Mouse (Mus musculus) monocyte, adult 2 months (primary cell): ENCODE results near the gene Rnf145.
A peak's percentile ranks its signal among the peaks of the same experiment; 100 is the strongest.
"Not testable (repeated sequence)": the region's sequence is repeated elsewhere in the genome, so short reads cannot be mapped to it uniquely, and the experiment has no call there.

Experiments used
- DNase-seq, 2 experiments: peaks; one replicate each; pipeline ENCODE4 v3.0.0; 2022; ENCODE audit warnings: low spot score in 2 of 2, low read depth in 1 of 2

Rnf145 gene

DNA sequence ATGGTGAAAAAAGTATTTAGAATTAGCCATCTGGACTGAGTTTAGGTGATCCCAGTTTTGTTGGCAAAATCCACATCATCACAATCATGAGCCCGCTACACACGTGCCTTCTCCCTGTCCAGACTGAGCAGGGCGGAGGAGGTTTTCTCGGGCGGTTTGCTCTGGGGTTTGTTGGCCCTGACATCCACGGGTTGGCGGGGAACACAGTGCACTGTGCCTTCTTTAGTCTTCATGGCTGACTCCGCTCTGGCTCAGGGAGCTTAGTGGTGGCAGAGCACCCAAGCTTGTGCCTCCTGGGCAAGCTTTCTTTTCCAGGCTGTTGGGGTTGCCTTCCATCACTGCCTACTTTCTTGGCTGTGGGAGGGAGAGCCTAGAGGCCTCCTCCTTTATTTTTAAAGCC is 41.6 kb downstream of the Rnf145 start:
- no peak for DNase-seq

DNA sequence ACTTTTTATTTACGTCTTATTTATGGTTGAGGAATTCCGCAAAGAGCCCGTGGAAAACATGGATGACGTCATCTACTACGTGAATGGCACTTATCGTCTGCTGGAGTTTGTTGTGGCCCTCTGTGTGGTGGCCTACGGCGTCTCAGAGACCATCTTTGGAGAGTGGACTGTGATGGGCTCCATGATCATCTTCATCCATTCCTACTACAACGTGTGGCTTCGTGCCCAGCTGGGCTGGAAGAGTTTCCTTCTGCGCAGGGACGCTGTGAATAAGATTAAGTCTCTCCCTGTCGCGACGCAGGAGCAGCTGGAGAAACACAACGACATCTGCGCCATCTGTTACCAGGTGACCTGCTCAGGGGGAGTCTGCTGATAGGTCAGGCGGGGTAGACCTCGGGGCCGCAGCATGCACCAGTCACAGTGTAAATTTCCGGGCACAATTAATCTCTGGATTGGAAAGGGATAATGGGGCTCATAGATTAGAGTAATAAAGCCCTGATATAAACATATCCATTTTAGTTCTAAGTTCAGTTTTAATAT is 42.8 kb downstream of the Rnf145 start:
- no peak for DNase-seq

DNA sequence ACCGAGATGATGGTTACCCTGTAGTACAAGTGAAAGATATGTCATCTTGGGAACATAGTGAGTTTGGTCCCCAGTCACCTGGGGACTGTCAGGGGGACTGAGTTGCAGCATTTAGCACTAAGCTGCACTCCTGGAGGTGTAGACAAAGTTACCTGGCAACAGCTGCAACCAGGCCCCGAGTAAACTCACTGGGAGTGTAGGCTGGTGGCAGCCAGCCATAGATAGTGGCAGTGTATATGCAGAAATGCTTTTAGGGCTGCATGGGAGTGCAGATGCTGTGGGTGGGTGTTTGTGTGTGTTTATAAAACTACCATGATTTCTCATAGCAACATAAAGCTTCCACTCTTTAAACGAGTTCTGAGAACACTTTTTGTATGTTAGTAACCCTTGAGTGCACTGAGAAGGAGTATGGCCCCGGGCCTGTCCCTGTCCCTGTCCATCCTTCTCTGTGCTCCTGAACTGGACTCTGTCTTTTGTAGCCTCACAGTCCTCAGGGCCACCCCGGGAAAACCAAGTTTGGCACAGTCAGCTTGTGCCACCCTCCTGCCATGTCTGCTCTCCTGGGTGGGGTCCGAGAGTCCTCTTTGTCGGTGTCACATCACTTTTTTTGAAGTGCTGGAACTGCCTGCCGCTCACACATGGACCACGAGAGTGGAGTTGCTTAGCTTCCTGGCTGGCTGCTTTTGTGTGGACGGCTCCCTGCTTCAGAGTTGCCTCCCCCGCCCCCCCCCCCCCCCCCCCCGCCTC is 43.8 kb downstream of the Rnf145 start:
- DNase-seq, result no peak

DNA sequence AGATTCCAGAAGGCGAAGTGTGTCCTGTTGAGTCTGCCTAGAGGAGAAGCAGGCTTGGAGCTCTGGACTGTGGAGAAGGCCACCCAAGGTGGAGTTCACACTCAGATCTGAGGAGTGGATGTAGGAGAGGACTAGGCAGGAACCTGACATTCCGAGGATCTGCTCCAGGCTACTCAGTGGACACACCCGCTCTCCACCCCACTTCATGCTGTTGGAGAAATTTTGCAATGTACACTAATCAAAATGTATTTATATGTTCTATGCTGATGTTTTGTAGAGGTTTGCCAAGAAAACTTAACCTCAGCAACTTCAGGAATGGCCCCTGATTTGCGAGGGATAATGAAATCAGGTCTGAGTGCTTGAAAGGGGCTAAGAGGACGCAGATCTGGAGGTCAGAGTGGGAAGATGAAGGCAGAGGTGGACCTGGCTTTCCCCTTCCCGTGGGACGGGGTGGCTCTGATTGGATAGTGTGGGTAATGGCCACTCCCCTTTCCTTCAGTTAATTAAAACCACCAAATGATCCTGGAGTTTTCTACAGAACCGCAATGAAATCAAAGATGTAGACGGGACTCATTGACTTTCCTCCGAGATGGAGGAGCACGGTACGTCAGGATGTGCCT is 45.6 kb downstream of the Rnf145 start:
- no peak for DNase-seq

DNA sequence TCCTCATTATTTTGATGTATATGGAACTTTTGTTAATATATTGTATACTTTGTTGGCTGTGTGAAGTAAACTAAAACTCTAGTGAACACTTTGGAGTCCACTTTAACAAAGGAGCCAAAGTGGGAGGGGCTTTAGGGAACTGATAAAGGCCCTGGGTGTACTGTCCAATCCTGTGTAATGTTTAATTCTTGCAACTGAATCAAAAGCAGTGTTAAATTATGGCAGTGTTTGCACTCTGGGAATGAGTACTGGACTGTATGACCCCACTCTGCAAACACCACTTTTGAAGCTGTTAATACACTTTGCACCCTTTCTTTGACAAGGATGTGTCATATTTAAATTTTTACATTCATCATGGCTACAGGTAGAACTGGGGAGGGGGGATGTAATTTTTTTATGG is 46.2 kb downstream of the Rnf145 start:
- no peak for DNase-seq

DNA sequence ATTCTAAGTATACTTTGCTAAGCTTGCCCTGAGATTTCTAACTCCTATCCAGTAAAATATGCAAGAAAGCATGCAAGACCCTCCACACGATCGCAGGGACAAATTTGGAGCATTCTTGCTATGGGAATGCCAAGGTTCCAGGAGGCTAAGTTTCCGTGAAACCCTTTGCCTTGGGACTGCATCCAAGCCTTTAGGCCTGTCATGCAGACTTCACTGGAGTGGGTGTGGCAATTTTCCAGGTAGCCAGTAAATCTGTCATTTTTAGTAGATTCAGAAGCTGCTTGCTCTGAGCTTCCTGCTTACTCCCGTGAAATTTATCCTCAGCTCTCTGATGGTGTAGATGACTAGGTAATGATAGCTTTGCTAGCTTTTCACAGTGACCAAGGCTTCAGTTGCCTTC is 51.6 kb downstream of the Rnf145 start:
- DNase-seq, result not testable (repeated sequence)

DNA sequence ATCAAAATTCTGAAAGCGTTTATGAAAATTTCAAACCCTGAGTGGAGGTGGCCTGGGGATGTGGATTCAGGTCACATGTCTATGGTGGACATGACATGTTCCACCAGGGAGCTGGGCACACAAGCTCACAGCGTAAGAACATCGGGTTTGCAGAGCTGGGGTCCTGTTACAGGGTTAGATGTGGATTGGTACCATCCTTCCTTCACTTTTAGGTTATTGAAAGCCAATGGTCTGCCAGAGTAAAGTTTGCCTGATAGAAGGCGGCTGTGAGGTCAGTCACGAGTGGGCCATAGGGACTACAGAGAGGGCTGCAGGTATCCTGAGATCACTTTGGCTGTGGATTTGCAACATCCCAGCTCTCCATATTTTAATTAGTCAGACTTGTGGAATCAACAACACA is 54.0 kb downstream of the Rnf145 start:
- DNase-seq, result no peak

DNA sequence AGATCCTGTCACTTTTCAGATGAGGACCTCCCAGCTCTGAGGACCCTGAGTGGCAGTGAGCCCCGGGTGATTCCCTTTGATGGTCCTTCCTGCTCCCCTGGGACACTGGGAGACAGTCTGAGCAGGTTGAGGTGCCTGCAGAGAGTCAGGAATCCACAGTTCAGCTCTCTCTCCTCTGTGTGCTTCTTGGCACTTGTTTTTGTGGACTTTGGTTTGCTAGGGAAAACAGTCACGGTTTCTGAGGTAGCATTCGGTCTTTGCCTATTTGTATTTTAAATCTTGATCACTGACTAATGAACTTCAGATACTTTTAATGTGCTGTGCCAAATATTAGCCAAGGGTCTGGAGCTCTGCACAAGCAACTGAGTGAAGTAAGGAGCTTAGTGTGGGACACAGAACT is 54.6 kb downstream of the Rnf145 start:
- no peak for DNase-seq

DNA sequence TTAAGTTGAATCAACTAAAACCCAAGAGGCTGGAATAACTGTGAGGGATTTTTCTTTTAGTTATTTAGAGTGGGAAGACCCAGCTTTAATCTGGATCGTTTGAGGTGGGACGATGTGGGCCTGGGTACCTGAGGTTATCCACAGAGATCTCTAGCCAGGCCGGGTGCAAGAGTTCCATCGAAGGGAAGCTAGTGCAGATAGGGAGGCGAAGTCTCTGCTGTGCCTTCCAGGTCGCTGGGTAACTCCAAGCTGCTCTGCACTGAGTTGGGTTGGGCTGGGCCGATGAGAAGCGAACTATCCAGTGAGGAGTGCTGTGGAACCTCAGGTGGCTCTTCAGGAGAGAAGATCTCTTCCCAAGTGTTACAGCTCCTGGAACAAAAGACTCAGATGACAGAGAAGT is 55.6 kb downstream of the Rnf145 start:
- no peak for DNase-seq

DNA sequence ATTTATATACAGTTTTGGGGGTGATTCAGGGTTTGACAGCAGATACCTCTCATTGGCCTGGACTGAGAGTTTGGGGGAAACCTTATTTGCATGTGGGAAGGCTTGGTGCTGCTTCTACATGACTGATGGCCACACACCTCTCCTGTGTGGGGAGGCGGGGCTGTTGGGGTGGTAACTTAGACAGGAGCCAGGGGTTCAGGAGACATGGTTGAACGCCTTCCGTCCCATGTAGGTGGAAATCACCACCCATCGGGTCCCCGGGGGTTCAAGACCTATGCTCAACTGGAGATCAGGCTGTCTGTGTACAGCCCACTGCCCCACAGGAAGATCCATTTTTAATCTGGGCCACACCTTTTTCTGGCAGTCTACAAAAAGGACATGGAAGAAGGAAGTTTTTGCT is 56.1 kb downstream of the Rnf145 start:
- no peak for DNase-seq

DNA sequence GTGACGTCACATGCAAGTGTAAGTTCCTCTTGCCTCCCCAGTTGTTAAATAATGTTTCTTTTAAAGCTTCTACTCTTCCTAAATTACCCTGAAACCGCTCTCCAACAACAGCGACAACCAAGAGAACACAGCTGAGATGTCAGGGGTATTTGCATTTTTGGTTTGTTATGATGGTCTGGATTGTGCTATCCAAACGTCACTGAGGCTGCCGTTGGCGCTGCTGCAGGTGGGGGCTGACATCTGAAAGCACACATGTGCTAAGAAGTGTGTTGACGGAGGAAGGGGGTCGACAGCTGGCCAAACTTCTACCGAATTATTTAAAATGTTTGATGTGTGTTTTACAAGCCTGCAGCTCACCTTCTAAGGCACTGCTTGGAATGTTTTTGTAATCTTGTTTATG is 59.1 kb downstream of the Rnf145 start:
- DNase-seq, result no peak

DNA sequence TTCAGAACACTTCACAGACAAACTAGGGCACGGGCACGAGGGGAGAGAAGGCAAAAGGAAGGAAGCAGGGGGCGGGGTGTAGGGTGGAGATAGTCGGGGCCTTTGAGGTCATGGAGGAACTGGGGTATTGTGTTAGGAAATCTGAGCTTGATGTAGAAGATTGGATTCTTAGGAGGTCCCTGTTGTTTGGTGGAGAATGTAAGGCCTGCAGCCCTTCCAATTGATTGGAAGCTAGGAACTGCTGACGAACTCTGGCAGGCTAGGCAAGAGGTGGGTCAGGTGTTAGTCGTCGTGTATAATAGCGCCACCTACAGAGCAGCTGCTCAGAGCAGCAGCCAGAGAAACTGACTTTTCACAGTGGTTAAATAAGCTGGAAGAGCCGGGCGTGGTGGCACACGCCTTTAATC is 62.5 kb downstream of the Rnf145 start:
- peak in 1 of 2 experiments; percentile 8 for DNase-seq

DNA sequence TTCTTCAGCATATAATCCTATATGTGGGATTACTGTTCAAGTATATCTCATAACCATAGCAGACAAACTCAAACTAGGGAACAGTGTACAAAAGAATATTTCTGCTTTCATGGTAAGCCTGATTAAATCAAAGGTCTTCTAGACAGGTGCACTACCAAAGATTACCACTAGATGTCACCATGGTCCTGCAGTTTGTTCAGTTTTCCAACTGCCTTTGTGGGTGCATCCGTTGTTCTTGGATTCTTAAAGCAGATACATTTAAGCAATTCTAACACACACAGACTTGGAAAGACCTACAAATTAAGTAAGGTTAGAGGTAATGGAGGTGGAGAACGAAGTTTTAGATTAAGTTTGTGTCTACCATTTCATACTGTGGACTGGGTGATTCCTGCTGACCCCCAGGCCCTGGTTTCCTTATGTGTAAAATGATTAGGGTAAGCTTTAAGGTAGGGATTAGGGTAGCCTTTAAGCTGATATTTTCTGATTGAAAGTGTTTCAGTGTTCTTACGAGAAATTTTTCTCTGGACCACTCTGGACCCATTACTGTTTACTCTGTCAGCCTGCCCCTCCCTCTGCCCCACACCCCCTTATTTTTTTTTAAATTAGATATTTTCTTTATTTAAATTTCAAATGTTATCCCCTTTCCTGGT is 67.4 kb downstream of the Rnf145 start:
- peak in 1 of 2 experiments; percentile 19 for DNase-seq

DNA sequence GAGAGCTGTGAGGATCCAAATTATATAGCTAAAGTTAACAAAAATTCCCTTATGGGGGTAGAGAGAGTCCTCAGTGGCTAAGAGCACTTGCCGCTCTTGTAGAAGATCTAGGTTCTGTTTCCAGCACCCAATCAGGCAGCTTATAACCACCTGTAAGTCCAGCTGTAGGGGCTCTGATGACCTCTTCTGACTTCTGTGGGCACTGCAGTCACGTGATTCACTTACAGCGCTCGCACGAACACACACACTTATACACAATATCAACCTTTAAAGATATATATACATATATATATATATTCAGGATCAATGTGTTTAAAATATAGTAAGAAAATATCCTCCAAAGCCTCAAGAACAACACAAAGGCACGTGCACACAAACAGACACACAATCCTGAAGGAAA is 74.3 kb downstream of the Rnf145 start:
- DNase-seq, result no peak

DNA sequence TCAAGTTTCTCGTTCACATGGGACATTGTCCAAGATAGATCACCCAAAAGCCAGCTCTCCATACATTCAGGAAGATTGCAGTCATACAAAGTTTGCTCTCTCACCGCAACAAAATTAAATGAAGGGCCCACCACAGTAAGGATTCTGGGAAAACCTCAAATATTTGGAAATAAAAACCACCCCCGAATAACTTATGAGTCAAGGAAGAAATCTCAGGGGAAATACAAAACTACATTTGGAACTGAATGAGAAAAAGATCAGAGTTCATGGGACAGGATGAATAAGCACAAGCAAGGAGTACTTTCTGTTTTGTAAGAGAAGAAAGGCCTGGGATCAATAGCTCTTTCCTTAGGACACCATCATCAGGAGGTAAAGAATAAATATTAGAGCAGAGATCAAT is 76.0 kb downstream of the Rnf145 start:
- DNase-seq, result no peak

DNA sequence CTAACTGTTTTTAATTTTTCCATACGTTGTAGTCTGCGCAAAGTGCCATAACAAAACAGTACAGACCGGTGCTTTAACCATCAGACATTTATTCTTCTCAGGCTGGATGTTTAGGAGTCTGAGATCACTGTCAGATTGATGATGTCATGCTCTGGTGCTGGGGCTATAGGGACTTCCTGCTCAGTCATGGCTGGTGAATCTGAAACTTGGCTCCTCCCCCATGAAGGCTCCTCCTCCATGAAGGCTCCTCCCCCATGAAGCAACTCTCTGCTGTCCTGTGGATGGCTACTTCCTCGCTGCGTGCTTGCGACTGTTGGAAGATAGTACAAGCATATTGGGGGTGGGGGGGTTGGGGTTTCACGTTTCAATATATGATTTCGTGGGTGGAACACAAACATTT is 88.1 kb downstream of the Rnf145 start:
- no peak for DNase-seq

DNA sequence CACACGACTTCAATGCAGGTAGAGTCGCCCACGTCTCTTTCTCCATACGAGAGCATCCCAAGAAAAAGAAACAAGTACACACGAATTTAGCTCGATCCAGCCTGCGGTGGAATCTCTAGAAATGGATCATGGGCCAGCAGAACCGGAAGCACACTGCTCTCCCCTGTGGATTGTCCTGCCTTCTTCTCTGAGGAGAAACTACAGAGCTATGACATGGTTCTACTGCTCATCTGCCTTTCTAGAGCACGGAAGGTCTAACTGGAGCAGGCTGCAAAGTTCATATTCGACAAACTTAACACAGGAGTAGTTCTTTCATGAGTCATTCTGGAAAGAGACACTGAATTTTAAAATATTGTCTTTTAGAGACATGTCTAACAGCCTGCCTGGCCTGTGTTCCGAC is 89.9 kb downstream of the Rnf145 start:
- DNase-seq, result no peak

DNA sequence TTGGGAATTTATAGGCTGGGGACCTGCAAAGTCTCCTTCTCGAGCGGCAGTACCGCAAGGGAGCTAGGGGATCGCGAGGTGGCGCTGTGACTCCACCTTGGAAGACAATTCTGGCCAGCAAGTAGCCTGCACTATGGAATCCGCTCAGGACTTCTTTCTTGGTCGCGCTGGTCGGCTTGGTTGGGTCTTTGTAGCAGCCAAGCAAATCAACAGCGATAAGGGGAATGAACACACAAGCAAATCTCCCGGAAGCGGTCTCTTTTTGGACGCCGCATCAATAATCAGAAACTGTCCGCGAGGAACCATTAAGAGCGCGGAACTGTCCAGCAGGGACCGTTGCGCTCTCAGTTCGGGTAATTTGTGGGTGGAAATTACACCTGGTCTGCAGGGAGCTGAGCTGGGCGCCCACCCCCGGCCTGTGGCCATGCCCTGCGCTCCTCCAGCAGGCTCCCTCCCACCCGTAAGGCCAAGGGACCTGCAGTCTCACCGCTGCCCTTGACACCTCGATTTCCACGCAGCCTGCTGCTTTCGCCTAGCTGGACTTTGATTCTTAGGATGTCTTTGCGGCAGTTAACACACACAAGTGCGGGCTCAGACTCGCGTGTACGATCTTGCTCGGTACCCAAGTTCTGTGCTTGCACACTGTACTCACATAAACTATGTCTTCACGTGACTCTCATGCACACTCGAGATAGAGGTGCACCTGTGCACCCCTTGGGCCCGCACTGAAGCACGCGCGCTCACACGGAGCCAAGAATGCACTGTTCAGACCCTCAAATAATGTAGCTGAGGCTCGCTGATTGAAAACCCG is 92.4 kb downstream of the Rnf145 start:
- no peak for DNase-seq

DNA sequence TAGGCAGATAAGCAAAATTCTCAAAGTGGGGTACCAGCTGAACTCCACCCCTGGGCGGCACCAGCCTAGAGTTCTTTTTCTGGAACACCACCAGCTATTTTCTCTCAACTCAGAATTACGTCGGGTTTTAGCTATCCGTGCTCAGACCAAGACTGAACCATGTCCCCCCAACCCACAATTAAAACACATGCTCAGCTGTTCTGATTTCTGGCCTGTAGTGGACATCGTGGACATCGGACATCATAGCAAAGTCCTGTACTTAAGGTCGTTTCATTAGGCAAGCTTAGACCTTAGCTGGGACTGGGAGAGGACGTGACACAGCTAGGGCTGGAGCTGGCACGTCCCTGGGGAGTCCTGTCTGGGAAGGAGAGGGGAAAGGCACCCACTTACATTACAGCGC is 93.4 kb downstream of the Rnf145 start:
- no peak for DNase-seq

DNA sequence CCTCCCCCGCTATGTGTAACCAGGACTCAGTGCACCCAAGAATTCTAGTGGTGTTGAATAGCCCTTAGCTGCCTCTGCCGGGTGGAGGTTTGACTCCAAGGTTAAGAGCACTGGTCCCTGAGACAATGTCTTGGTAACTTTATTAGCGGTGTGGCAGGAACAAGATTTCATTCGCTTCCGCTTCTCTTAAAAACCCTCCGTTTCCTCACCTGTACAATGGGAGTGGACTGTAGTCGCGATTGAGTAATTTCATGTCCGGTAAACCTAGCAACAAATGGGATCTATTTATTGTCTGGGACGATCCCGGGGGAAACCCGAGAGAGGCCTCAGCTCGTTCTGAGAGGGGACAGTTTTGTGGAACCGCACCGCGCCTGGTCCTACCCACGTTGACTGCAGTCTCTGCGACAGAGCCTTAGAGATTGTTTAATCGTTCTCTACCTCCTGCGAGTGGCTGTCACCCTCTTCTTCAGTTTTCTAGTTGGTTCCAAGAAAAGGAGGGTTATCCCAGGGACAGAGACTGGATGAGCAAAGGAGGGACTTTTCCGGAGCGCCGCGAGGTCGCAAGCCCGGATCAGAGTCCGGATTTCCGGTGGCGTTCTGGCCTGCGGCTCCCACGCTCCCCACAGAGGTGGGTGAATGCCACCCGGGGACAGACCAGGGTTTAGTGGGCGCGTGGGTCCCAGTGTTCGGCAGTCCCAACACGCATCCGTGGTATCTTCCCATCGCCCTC is 94.1 kb downstream of the Rnf145 start:
- no peak for DNase-seq
